8 mouse cellular contexts compared by ENCODE assay signal in the genomic region with DNA sequence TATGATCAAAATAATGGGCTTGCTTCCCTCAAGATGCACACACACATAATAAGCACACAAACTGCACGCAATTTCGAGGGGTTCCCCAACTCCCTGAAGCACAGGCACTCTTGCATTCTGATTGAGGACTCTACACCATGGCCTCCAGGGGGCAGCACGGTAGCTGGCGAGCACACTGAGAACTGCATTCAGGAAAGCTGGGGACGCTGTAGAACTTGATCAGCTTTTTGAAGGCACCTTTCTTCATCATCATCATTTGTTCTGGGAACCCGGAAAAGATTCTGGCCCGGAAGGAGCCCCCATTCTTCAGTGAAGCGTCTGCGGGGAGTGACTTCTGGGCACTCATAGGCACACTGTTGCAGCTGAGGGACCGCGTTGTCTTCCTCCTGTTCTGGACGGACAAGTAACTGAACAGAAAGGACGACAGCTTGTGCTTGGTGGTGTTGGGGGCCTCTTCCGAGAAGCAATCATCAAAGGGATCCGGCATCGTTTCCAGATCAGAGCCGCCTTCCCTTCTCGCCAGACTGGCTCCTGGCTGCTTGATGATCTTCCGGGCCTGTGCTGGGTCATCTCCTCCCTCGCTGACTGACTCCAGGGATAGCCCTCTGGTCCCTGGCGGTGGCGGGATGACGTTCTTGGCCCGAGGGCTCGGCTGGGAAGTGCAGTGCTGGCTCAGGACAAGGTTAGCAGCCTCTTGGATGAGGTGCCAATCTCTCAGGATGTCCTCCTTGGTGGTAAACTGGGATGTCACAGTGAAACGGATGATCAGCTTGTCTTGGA. TPM values are rescaled to one million over a fixed set of nuclear protein-coding genes. Genes with fewer than 3 reads are reported as not detected.
A peak's percentile ranks its signal among the peaks of the same experiment; 100 is the strongest.
DNase-seq lines count a peak whose midpoint lies in the region; ATAC-seq and TF ChIP-seq lines count a peak whose summit lies in the region.

No protein-coding gene starts in this region.

- no peaks in the 10 kb centered on the region for H3K9me3 ChIP-seq in intestine, embryonic 16.5 days (ENCODE audit: control insufficient read depth, low read length)
- H3K9me3 ChIP-seq in stomach, embryonic 15.5 days: no peaks in the 10 kb centered on the region

- TF ChIP-seq CTCF in liver, adult 2 months (IDR thresholded peaks at IDR 0.05; ENCODE audit: low read depth, low read length): peak; percentile 87

- peak overlapping the region; percentile 59 for H3K9ac ChIP-seq in intestine, embryonic 16.5 days (ENCODE audit: low read depth, low read length)
- no peak overlapping the region for H3K9ac ChIP-seq in liver, adult 2 months (ENCODE audit: low read depth, low read length)
- H3K9ac ChIP-seq in stomach, embryonic 15.5 days: 0 out of 2 replicates have a peak overlapping the region, but pooled peaks have one; percentile 16

- H3K4me2 ChIP-seq in intestine, embryonic 16.5 days (ENCODE audit: low read depth, low read length): peak overlapping the region; percentile 73
- peak overlapping the region; percentile 66 for H3K4me2 ChIP-seq in stomach, embryonic 15.5 days

- 0 out of 2 replicates have a peak, but pooled peaks cover 6% of the 10 kb centered on the region for H3K4me1 ChIP-seq in intestine, embryonic 16.5 days (ENCODE audit: control insufficient read depth, insufficient read depth, low read length)
- peaks cover 22% of the 10 kb centered on the region for H3K4me1 ChIP-seq in liver, adult 2 months (ENCODE audit: control insufficient read depth, insufficient read depth, low read length)
- 0 out of 2 replicates have a peak, but pooled peaks cover 4% of the 10 kb centered on the region for H3K4me1 ChIP-seq in stomach, embryonic 15.5 days

- no peaks in the 10 kb centered on the region for H3K36me3 ChIP-seq in intestine, embryonic 16.5 days (ENCODE audit: control insufficient read depth, insufficient read depth, low read length)
- H3K36me3 ChIP-seq in liver, adult 2 months (ENCODE audit: control insufficient read depth, insufficient read depth, low read length): peaks cover 7% of the 10 kb centered on the region
- H3K36me3 ChIP-seq in stomach, embryonic 15.5 days: no peaks in the 10 kb centered on the region

- no peaks in the 10 kb centered on the region; the same call in 1 of the 2 replicates for H3K27me3 ChIP-seq in intestine, embryonic 16.5 days (replicated peaks; ENCODE audit: control insufficient read depth, insufficient read depth, low read length)
- H3K27me3 ChIP-seq in liver, adult 2 months (ENCODE audit: control insufficient read depth, insufficient read depth, low read length): no peaks in the 10 kb centered on the region
- H3K27me3 ChIP-seq in stomach, embryonic 15.5 days (replicated peaks): no peaks in the 10 kb centered on the region

- H3K79me2 ChIP-seq in liver, adult 2 months (ENCODE audit: control insufficient read depth, insufficient read depth, low read length): no peaks in the 10 kb centered on the region

- no peak for TF ChIP-seq POLR2A in liver, adult 2 months (IDR thresholded peaks at IDR 0.05; ENCODE audit: extremely low read depth, insufficient read depth, low read length)

- peak; percentile 88 for ATAC-seq in granulocyte monocyte progenitor cell, adult 5-6 weeks (replicated peaks; ENCODE audit: poor library complexity, severe bottlenecking)
- ATAC-seq in intestine, embryonic 16.5 days: peak; percentile 68
- ATAC-seq in stomach, embryonic 15.5 days (ENCODE audit: insufficient read depth, low FRiP score, low read depth): no peak

- 22% methylated on average over 26 of the region's 26 CpGs for WGBS in intestine, embryonic 16.5 days
- whole genome bisulfite sequencing in liver, adult 2 months: 62% methylated on average over 26 of the region's 26 CpGs
- 30% methylated on average over 26 of the region's 26 CpGs for WGBS in stomach, embryonic 15.5 days

- no peak overlapping the region for H3K27ac ChIP-seq in intestine, embryonic 16.5 days (ENCODE audit: low read length)
- H3K27ac ChIP-seq in liver, adult 2 months (replicated peaks; ENCODE audit: insufficient read depth, low read depth, low read length): 0 out of 2 replicates have a peak overlapping the region, but pooled peaks have one; percentile 6
- H3K27ac ChIP-seq in stomach, embryonic 15.5 days: no peak overlapping the region

- peak overlapping the region; percentile 44 for H3K4me3 ChIP-seq in intestine, embryonic 16.5 days (ENCODE audit: low read length)
- H3K4me3 ChIP-seq in liver, adult 2 months (ENCODE audit: insufficient read depth, low read depth, low read length): no peak overlapping the region
- peak overlapping the region; percentile 33 for H3K4me3 ChIP-seq in stomach, embryonic 15.5 days (replicated peaks)

- peak; percentile 51 for DNase-seq in 3T3-L1 (ENCODE audit: low read depth, low spot score)
- DNase-seq in adrenal gland, adult 18-20 months (ENCODE audit: low spot score in 2 of 2): peak; percentile 61 to 79
- peak; percentile 87 for DNase-seq in embryo, embryonic 11 days
- peak; percentile 35 for DNase-seq in liver, adult 2 months (ENCODE audit: extremely low read depth, low read depth, low spot score)
- peak; percentile 89 for DNase-seq in naive thymus-derived CD4-positive, alpha-beta T cell, adult 2 months (ENCODE audit: low read depth)

RNA-seq across cellular contexts. Expression of a gene that starts 25.1 kb away (rescaled TPM):
- total RNA-seq in adrenal gland, adult 18-20 months (2021): 10 to 100 TPM; 11.0 to 51.9 TPM
- total RNA-seq in granulocyte monocyte progenitor cell, adult 5-6 weeks (2014; fragmentation: Nextera tagmentation): 79.4 and 82.5 TPM in 2 replicates
- 138 and 152 TPM in 2 replicates for total RNA-seq in granulocyte monocyte progenitor cell, adult 5-6 weeks (2017)
- 2.9 and 3.5 TPM in 2 replicates for polyA plus RNA-seq in intestine, embryonic 16.5 days (2015; fragmentation: Nextera tagmentation; extraction: Ambion mirVana)
- 1.1 and 1.8 TPM in 2 replicates for total RNA-seq in liver, adult 2 months (2014; rRNA removed)
- polyA plus RNA-seq in liver, adult 2 months (2012; rRNA removed): 0.97 and 1.7 TPM in 2 replicates
- polyA plus RNA-seq in stomach, embryonic 15.5 days (2015; fragmentation: Nextera tagmentation; extraction: Ambion mirVana): 16.1 and 16.2 TPM in 2 replicates

RNA-seq across cellular contexts. Expression of a gene that starts 41.8 kb away (rescaled TPM):
- total RNA-seq in adrenal gland, adult 18-20 months (2021): 10 to 100 TPM; 20.9 to 24.6 TPM
- not detected in 2 replicates for total RNA-seq in granulocyte monocyte progenitor cell, adult 5-6 weeks (2014; fragmentation: Nextera tagmentation)
- total RNA-seq in granulocyte monocyte progenitor cell, adult 5-6 weeks (2017): not detected in 2 replicates
- polyA plus RNA-seq in intestine, embryonic 16.5 days (2015; fragmentation: Nextera tagmentation; extraction: Ambion mirVana): 3.0 and 3.6 TPM in 2 replicates
- total RNA-seq in liver, adult 2 months (2014; rRNA removed): 1,190 and 1,397 TPM in 2 replicates
- 912 and 1,036 TPM in 2 replicates for polyA plus RNA-seq in liver, adult 2 months (2012; rRNA removed)
- 3.9 and 8.3 TPM in 2 replicates for polyA plus RNA-seq in stomach, embryonic 15.5 days (2015; fragmentation: Nextera tagmentation; extraction: Ambion mirVana)

Comparison
In these comparisons a context has a peak if more than half of its experiments do, and no peak if none do; other contexts are left out.
1. DNase-seq: peak in every context shown above with its lines; median percentile 89 in naive thymus-derived CD4-positive, alpha-beta T cell, adult 2 months; 87 in embryo, embryonic 11 days; 70 in adrenal gland, adult 18-20 months; 51 in 3T3-L1; 35 in liver, adult 2 months.
2. RNA of a gene that starts 41.8 kb away (total RNA-seq): 1,190 to 1,397 TPM in liver, adult 2 months; 20.9 to 24.6 TPM in adrenal gland, adult 18-20 months and not detected in granulocyte monocyte progenitor cell, adult 5-6 weeks; every median in the first group is over 10 times any median in the second.